Mouse (Mus musculus) megakaryocyte progenitor cell, adult 5-6 weeks (primary cell): ENCODE measurements around the gene Plcg1. TPM values are rescaled to one million over a fixed set of nuclear protein-coding genes. Genes with fewer than 3 reads are reported as not detected.

ENCODE experiments used
- total RNA-seq, 2 experiments: library from RNA; stranded (forward) in 1 of 2; stranded (reverse) in 1 of 2; fragments of 157-497, 149-512 nt in 1 of 2; fragments of 200-1000 nt in 1 of 2; gene quantifications; 2 replicates each; pipeline versions ENCODE4 v1.2.3 to v1.2.4; 2015 to 2017

Gene Plcg1
- total RNA-seq, 2 experiments from 2014 or later: 9.7 to 19.5 TPM

Other genes with a start within 250 kb of the Plcg1 start
- 119 and 120 TPM in 2 replicates for gene Top1, start 85.4 kb upstream of the Plcg1 start, total RNA-seq (2015)
- 149 and 151 TPM in 2 replicates for gene Top1, start 85.4 kb upstream of the Plcg1 start, total RNA-seq (2017)
- 5.9 and 7.3 TPM in 2 replicates for gene Zhx3, start 141.7 kb downstream of the Plcg1 start, total RNA-seq (2015)
- 3.1 and 8.3 TPM in 2 replicates for gene Zhx3, start 141.7 kb downstream of the Plcg1 start, total RNA-seq (2017)
- not detected in 2 replicates for gene Lpin3, start 149.4 kb downstream of the Plcg1 start, total RNA-seq (2015)
- gene Lpin3, start 149.4 kb downstream of the Plcg1 start, total RNA-seq (2017): not detected in 2 replicates
- not detected in 2 replicates for gene Emilin3, start 181.0 kb downstream of the Plcg1 start, total RNA-seq (2015)
- not detected in 2 replicates for gene Emilin3, start 181.0 kb downstream of the Plcg1 start, total RNA-seq (2017)